Mouse (Mus musculus) limb, embryonic 12.5 days (tissue): ENCODE measurements around the gene Rsad2. TPM values are rescaled to one million over a fixed set of nuclear protein-coding genes. Genes with fewer than 3 reads are reported as not detected.

Experiments
- ATAC-seq: fragments of 200-750 bp; cut with Nextera tagmentation; 2 replicates; pipeline ENCODE4 v1.8.0; 2017; ENCODE audit warnings: low read depth, moderate TSS enrichment; ENCODE audit not compliant: insufficient number of reproducible peaks, insufficient read depth, low FRiP score, low TSS enrichment
- H3K27ac ChIP-seq: fragments of 300-500 bp; sonication (generic); 2 replicates; pipeline ENCODE4 v1.5.1; 2016; ENCODE audit warnings: mild to moderate bottlenecking, moderate library complexity
- H3K27me3 ChIP-seq: fragments of 300-500 bp; sonication (generic); 2 replicates; pipeline ENCODE4 v1.6.1; 2016; ENCODE audit warnings: mild to moderate bottlenecking, moderate library complexity
- H3K36me3 ChIP-seq: fragments of 300-500 bp; sonication (generic); 2 replicates; pipeline ENCODE4 v1.6.1; 2016; ENCODE audit warnings: mild to moderate bottlenecking, moderate library complexity
- H3K4me1 ChIP-seq: fragments of 300-500 bp; sonication (generic); replicated peaks from 2 replicates; pipeline ENCODE4 v1.6.1; 2016
- H3K4me2 ChIP-seq: fragments of 300-500 bp; sonication (generic); 2 replicates; pipeline ENCODE4 v1.6.1; 2016; ENCODE audit warnings: mild to moderate bottlenecking, moderate library complexity
- H3K4me3 ChIP-seq: fragments of 300-500 bp; sonication (generic); replicated peaks from 2 replicates; pipeline ENCODE4 v1.5.1; 2016; ENCODE audit warnings: mild to moderate bottlenecking
- H3K9ac ChIP-seq: fragments of 300-500 bp; sonication (generic); replicated peaks from 2 replicates; pipeline ENCODE4 v1.6.1; 2016; ENCODE audit warnings: mild to moderate bottlenecking, moderate library complexity
- H3K9me3 ChIP-seq: fragments of 300-500 bp; sonication (generic); 2 replicates; pipeline ENCODE4 v1.6.1; 2016; ENCODE audit warnings: mild to moderate bottlenecking, moderate library complexity
- WGBS: fragments of 180-500 bp; shearing (Covaris S2); methylation state at CpG from one replicate; pipeline ENCODE4 v1.1.7; 2016; 5-methylcytosine and 5-hydroxymethylcytosine counted together
- polyA plus RNA-seq: library from polyadenylated mRNA; unstranded; fragments of >200 nt; fragmentation: Nextera tagmentation; extraction: Ambion mirVana; gene quantifications from 2 replicates; pipeline ENCODE4 v1.2.1, GENCODE M21; 2016

Gene Rsad2
- polyA plus RNA-seq, 1 experiment from 2014 or later = 0.70 TPM

GRCm38 (mm10) chr12:26413961-26414411, 42.3 kb downstream of the Rsad2 start:
- H3K27me3 ChIP-seq = no peaks in the 10 kb centered on the region
- peaks cover 50% of the 10 kb centered on the region for H3K4me1 ChIP-seq
- H3K4me2 ChIP-seq = peak overlapping the region; percentile 91
- H3K27ac ChIP-seq = peak overlapping the region; percentile 89
- H3K9me3 ChIP-seq = no peaks in the 10 kb centered on the region
- H3K4me3 ChIP-seq = peak overlapping the region; percentile 92
- no peak for ATAC-seq
- peak overlapping the region; percentile 99 for H3K9ac ChIP-seq
- WGBS = 4% methylated on average over 8 of the region's 8 CpGs
- H3K36me3 ChIP-seq = peaks cover 9% of the 10 kb centered on the region; the same call in 1 of the 2 replicates

GRCm38 (mm10) chr12:26412802-26413201, 43.5 kb downstream of the Rsad2 start:
- H3K9ac ChIP-seq = peak overlapping the region; percentile 42; the same call in 1 of the 2 replicates
- H3K4me3 ChIP-seq = peak overlapping the region; percentile 92
- H3K4me2 ChIP-seq = peak overlapping the region; percentile 91
- WGBS = 77% methylated on average over 6 of the region's 6 CpGs
- H3K27ac ChIP-seq = no peak overlapping the region; the same call in 1 of the 2 replicates
- no peaks in the 10 kb centered on the region for H3K27me3 ChIP-seq
- H3K4me1 ChIP-seq = peaks cover 52% of the 10 kb centered on the region
- H3K9me3 ChIP-seq = no peaks in the 10 kb centered on the region
- no peak for ATAC-seq
- peaks cover 21% of the 10 kb centered on the region for H3K36me3 ChIP-seq

GRCm38 (mm10) chr12:26411841-26412450, 44.3 kb downstream of the Rsad2 start:
- no peak overlapping the region for H3K27ac ChIP-seq
- no peak for ATAC-seq
- H3K27me3 ChIP-seq = no peaks in the 10 kb centered on the region
- H3K9me3 ChIP-seq = no peaks in the 10 kb centered on the region
- 71% methylated on average over 10 of the region's 10 CpGs for WGBS
- H3K36me3 ChIP-seq = peaks cover 28% of the 10 kb centered on the region
- H3K9ac ChIP-seq = no peak overlapping the region
- H3K4me3 ChIP-seq = 0 out of 2 replicates have a peak overlapping the region, but pooled peaks have one; percentile 4
- H3K4me1 ChIP-seq = peaks cover 55% of the 10 kb centered on the region
- peak overlapping the region; percentile 91 for H3K4me2 ChIP-seq

GRCm38 (mm10) chr12:26410443-26410842, 45.8 kb downstream of the Rsad2 start:
- Histone ChIP-seq H3K4me3 (no peak overlapping the region), H3K27ac (no peak overlapping the region), H3K27me3 (no peaks in the 10 kb centered on the region), H3K36me3 (peaks cover 28% of the 10 kb centered on the region), H3K4me1 (peaks cover 64% of the 10 kb centered on the region), H3K4me2 (no peak overlapping the region), H3K9ac (no peak overlapping the region), H3K9me3 (no peaks in the 10 kb centered on the region)
- WGBS = 89% methylated on average over 3 of the region's 3 CpGs
- no peak for ATAC-seq

- no peak overlapping the region for H3K4me2 ChIP-seq
- ATAC-seq = no peak
- 84% methylated on average over 9 of the region's 9 CpGs for WGBS
- no peak overlapping the region for H3K27ac ChIP-seq
- H3K4me1 ChIP-seq = peaks cover 66% of the 10 kb centered on the region
- peaks cover 42% of the 10 kb centered on the region for H3K36me3 ChIP-seq
- H3K4me3 ChIP-seq = no peak overlapping the region
- no peak overlapping the region for H3K9ac ChIP-seq
- no peaks in the 10 kb centered on the region for H3K27me3 ChIP-seq
- no peaks in the 10 kb centered on the region for H3K9me3 ChIP-seq
Measured at GRCm38 (mm10) chr12:26408707-26409106, 47.5 kb downstream of the Rsad2 start.

GRCm38 (mm10) chr12:26404781-26405702, 51.2 kb downstream of the Rsad2 start:
- Histone ChIP-seq H3K9ac (0 out of 2 replicates have a peak overlapping the region, but pooled peaks have one; percentile 12), H3K4me2 (no peak overlapping the region), H3K36me3 (peaks cover 55% of the 10 kb centered on the region), H3K4me1 (peaks cover 45% of the 10 kb centered on the region), H3K27ac (peak overlapping the region; percentile 74; the same call in 1 of the 2 replicates), H3K4me3 (no peak overlapping the region), H3K27me3 (no peaks in the 10 kb centered on the region), H3K9me3 (no peaks in the 10 kb centered on the region)
- ATAC-seq = no peak
- WGBS = 85% methylated on average over 11 of the region's 11 CpGs

GRCm38 (mm10) chr12:26403372-26404125, 52.7 kb downstream of the Rsad2 start:
- no peak overlapping the region for H3K9ac ChIP-seq
- H3K4me3 ChIP-seq = no peak overlapping the region
- H3K27me3 ChIP-seq = no peaks in the 10 kb centered on the region
- peaks cover 45% of the 10 kb centered on the region for H3K36me3 ChIP-seq
- H3K4me2 ChIP-seq = no peak overlapping the region
- no peak for ATAC-seq
- no peaks in the 10 kb centered on the region for H3K9me3 ChIP-seq
- H3K27ac ChIP-seq = no peak overlapping the region
- H3K4me1 ChIP-seq = peaks cover 48% of the 10 kb centered on the region
- WGBS = 81% methylated on average over 16 of the region's 16 CpGs

- ATAC-seq = no peak
- Histone ChIP-seq H3K9ac (no peak overlapping the region), H3K4me3 (no peak overlapping the region), H3K4me2 (no peak overlapping the region), H3K4me1 (peaks cover 40% of the 10 kb centered on the region), H3K27me3 (no peaks in the 10 kb centered on the region), H3K9me3 (no peaks in the 10 kb centered on the region), H3K36me3 (peaks cover 30% of the 10 kb centered on the region), H3K27ac (no peak overlapping the region)
- WGBS = 79% methylated on average over 10 of the region's 10 CpGs
Measured at GRCm38 (mm10) chr12:26401696-26402470, 54.4 kb downstream of the Rsad2 start.

GRCm38 (mm10) chr12:26401254-26401653, 55.0 kb downstream of the Rsad2 start:
- ATAC-seq = no peak
- no peaks in the 10 kb centered on the region for H3K9me3 ChIP-seq
- H3K4me3 ChIP-seq = no peak overlapping the region
- no peaks in the 10 kb centered on the region for H3K27me3 ChIP-seq
- WGBS = 79% methylated on average over 1 of the region's 1 CpGs
- peaks cover 33% of the 10 kb centered on the region for H3K4me1 ChIP-seq
- H3K9ac ChIP-seq = no peak overlapping the region
- H3K27ac ChIP-seq = no peak overlapping the region
- no peak overlapping the region for H3K4me2 ChIP-seq
- H3K36me3 ChIP-seq = peaks cover 30% of the 10 kb centered on the region

- Histone ChIP-seq H3K27me3 (no peaks in the 10 kb centered on the region), H3K9ac (no peak overlapping the region), H3K4me3 (no peak overlapping the region), H3K9me3 (no peaks in the 10 kb centered on the region), H3K4me1 (peaks cover 33% of the 10 kb centered on the region), H3K27ac (no peak overlapping the region), H3K4me2 (no peak overlapping the region), H3K36me3 (peaks cover 30% of the 10 kb centered on the region)
- ATAC-seq = no peak
- WGBS = 92% methylated on average over 1 of the region's 1 CpGs
Measured at GRCm38 (mm10) chr12:26400762-26401161, 55.5 kb downstream of the Rsad2 start.
